Comparison of ENCODE assay signal across 9 mouse cellular contexts in genomic region chr8:47268062-47268822, GRCm38 (mm10).
DNase-seq lines count a peak whose midpoint lies in the region; ATAC-seq and TF ChIP-seq lines count a peak whose summit lies in the region.
"Had no signal": no experiment of that assay in that cellular context is flagged by ENCODE, and none has a peak within 500 bp of the region (broad histone marks: within the 10 kb centered on the region; RNA-seq: fewer than 3 reads in every experiment).

No protein-coding gene starts in this region.

- peak; percentile 45 for ATAC-seq in forebrain, embryonic 16.5 days
- 0 out of 2 replicates have a peak, but pooled peaks have one; percentile 45 for ATAC-seq in neural tube, embryonic 12.5 days (ENCODE audit: low FRiP score, low read depth)

- no peak overlapping the region for H3K27ac ChIP-seq in ES-Bruce4 (ENCODE audit: insufficient read depth, low read length)
- H3K27ac ChIP-seq in forebrain, embryonic 16.5 days (ENCODE audit: low read length) = peak overlapping the region; percentile 44; the same call in 1 of the 2 replicates
- peak overlapping the region; percentile 76 for H3K27ac ChIP-seq in layer of hippocampus, adult 2 months
- H3K27ac ChIP-seq in neural tube, embryonic 12.5 days = no peak overlapping the region
- H3K27ac ChIP-seq: hindbrain, embryonic 15.5 days had no signal

- no peaks in the 10 kb centered on the region for H3K4me1 ChIP-seq in ES-Bruce4 (ENCODE audit: control insufficient read depth, insufficient read depth, low read length)
- H3K4me1 ChIP-seq in forebrain, embryonic 16.5 days (replicated peaks; ENCODE audit: control insufficient read depth, insufficient read depth, low read length) = peaks cover 37% of the 10 kb centered on the region
- peaks cover 39% of the 10 kb centered on the region for H3K4me1 ChIP-seq in neural tube, embryonic 12.5 days

- no peak overlapping the region; the same call in 1 of the 2 replicates for H3K4me2 ChIP-seq in forebrain, embryonic 16.5 days (ENCODE audit: low read length)
- no peak overlapping the region for H3K4me2 ChIP-seq in neural tube, embryonic 12.5 days (replicated peaks)
- H3K4me2 ChIP-seq: hindbrain, embryonic 15.5 days had no signal

- H3K9me3 ChIP-seq in ES-Bruce4 (replicated peaks; ENCODE audit: control insufficient read depth, insufficient read depth, low read length, poor library complexity, severe bottlenecking) = no peaks in the 10 kb centered on the region
- no peaks in the 10 kb centered on the region for H3K9me3 ChIP-seq in forebrain, embryonic 16.5 days (ENCODE audit: control insufficient read depth, low read length)
- no peaks in the 10 kb centered on the region for H3K9me3 ChIP-seq in neural tube, embryonic 12.5 days
- H3K9me3 ChIP-seq: hindbrain, embryonic 15.5 days had no signal

- H3K36me3 ChIP-seq in ES-Bruce4 (ENCODE audit: control insufficient read depth, insufficient read depth, low read length, poor library complexity, severe bottlenecking) = no peaks in the 10 kb centered on the region
- H3K36me3 ChIP-seq in forebrain, embryonic 16.5 days (ENCODE audit: control insufficient read depth, insufficient read depth) = no peaks in the 10 kb centered on the region
- no peaks in the 10 kb centered on the region for H3K36me3 ChIP-seq in neural tube, embryonic 12.5 days
- H3K36me3 ChIP-seq: hindbrain, embryonic 15.5 days had no signal

- H3K9ac ChIP-seq in ES-Bruce4 (ENCODE audit: low read depth, poor library complexity, severe bottlenecking) = peak overlapping the region; percentile 28; the same call in 1 of the 2 replicates
- H3K9ac ChIP-seq in forebrain, embryonic 16.5 days (replicated peaks; ENCODE audit: low read depth, low read length) = no peak overlapping the region
- H3K9ac ChIP-seq in neural tube, embryonic 12.5 days = no peak overlapping the region
- H3K9ac ChIP-seq: hindbrain, embryonic 15.5 days had no signal

- no peak for TF ChIP-seq CTCF in ES-Bruce4 (IDR thresholded peaks at IDR 0.05; ENCODE audit: low read depth, low read length)
- no peak for TF ChIP-seq CTCF in layer of hippocampus, adult 2 months (conservative IDR thresholded peaks at IDR 0.05)

- peak; percentile 25 for DNase-seq in gastrocnemius, postnatal 14 days
- DNase-seq in gastrocnemius, adult 18-20 months (ENCODE audit: low spot score) = no peak
- peak; percentile 63 to 67 for DNase-seq in layer of hippocampus, adult 2 months (ENCODE audit: low spot score in 2 of 2)
- DNase-seq in adrenal gland, postnatal 25 days = no peak
- DNase-seq in adipocyte (ENCODE audit: low spot score) = no peak

- peak overlapping the region; percentile 21 for H3K4me3 ChIP-seq in ES-Bruce4 (ENCODE audit: low read depth, low read length)
- no peak overlapping the region for H3K4me3 ChIP-seq in forebrain, embryonic 16.5 days (replicated peaks; ENCODE audit: low read length)
- peak overlapping the region; percentile 8; the same call in 1 of the 2 replicates for H3K4me3 ChIP-seq in layer of hippocampus, adult 2 months
- H3K4me3 ChIP-seq in neural tube, embryonic 12.5 days = no peak overlapping the region
- H3K4me3 ChIP-seq: hindbrain, embryonic 15.5 days had no signal

- intact Hi-C loops in gastrocnemius, postnatal 14 days (cut with DNase I; ENCODE audit: low total_unique reads) = no loop called here

- TF ChIP-seq POLR2A in ES-Bruce4 (IDR thresholded peaks at IDR 0.05; ENCODE audit: insufficient read depth, low read length) = no peak

- 45% methylated on average over 21 of the region's 21 CpGs for WGBS in forebrain, embryonic 16.5 days
- WGBS in neural tube, embryonic 12.5 days = 79% methylated on average over 21 of the region's 21 CpGs

- no peaks in the 10 kb centered on the region for H3K27me3 ChIP-seq in ES-Bruce4 (ENCODE audit: control insufficient read depth, insufficient read depth, low read length, poor library complexity, severe bottlenecking)
- H3K27me3 ChIP-seq in forebrain, embryonic 16.5 days (replicated peaks; ENCODE audit: control insufficient read depth, insufficient read depth, low read length) = no peaks in the 10 kb centered on the region
- H3K27me3 ChIP-seq in neural tube, embryonic 12.5 days (replicated peaks) = no peaks in the 10 kb centered on the region
- H3K27me3 ChIP-seq: hindbrain, embryonic 15.5 days had no signal

- no peak for TF ChIP-seq EP300 in ES-Bruce4 (IDR thresholded peaks at IDR 0.05; ENCODE audit: insufficient read depth, low read depth, low read length)

Comparison
In these comparisons a context has a peak if more than half of its experiments do, and no peak if none do; other contexts are left out.
1. DNase-seq: peak in gastrocnemius, postnatal 14 days (single experiment) and layer of hippocampus, adult 2 months (2 of 2); none in gastrocnemius, adult 18-20 months (single experiment), adrenal gland, postnatal 25 days (single experiment) and adipocyte (single experiment).
2. H3K27ac ChIP-seq: peak in forebrain, embryonic 16.5 days (single experiment) and layer of hippocampus, adult 2 months (single experiment); none in ES-Bruce4 (single experiment) and neural tube, embryonic 12.5 days (single experiment).
3. H3K4me3 ChIP-seq: peak in ES-Bruce4 (single experiment) and layer of hippocampus, adult 2 months (single experiment); none in forebrain, embryonic 16.5 days (single experiment) and neural tube, embryonic 12.5 days (single experiment).